Mouse (Mus musculus): ENCODE measurements around the gene Itpka.

- no peak for TF ChIP-seq CTCF (IDR thresholded peaks at IDR 0.05; ENCODE audit: low read depth)
- no peak for TF ChIP-seq EP300 (IDR thresholded peaks at IDR 0.05; ENCODE audit: low read depth)
These were observed 16.1 kb downstream of the Itpka start for GRCm38 (mm10) chr2:119758101-119758843.
